ENCODE assay signal across 15 mouse cellular contexts in genomic region chr1:163386196-163386595, GRCm38 (mm10).
"Had no signal": no experiment of that assay in that cellular context is flagged by ENCODE, and none has a peak within 500 bp of the region (broad histone marks: within the 10 kb centered on the region; RNA-seq: fewer than 3 reads in every experiment).

No protein-coding gene starts in this region.

- H3K4me2 ChIP-seq: limb, embryonic 15.5 days; liver, embryonic 12.5 days; lung, embryonic 15.5 days; midbrain, embryonic 11.5 days; midbrain, embryonic 15.5 days; neural tube, embryonic 12.5 days had no signal

- H3K27ac ChIP-seq: kidney, postnatal 0 days; left cerebral cortex, adult 2 months; limb, embryonic 15.5 days; liver, embryonic 12.5 days; lung, embryonic 15.5 days; macrophage; midbrain, embryonic 15.5 days; neural tube, embryonic 12.5 days had no signal

- H3K4me3 ChIP-seq: left cerebral cortex, adult 2 months; limb, embryonic 15.5 days; liver, embryonic 12.5 days; lung, embryonic 15.5 days; megakaryocyte, embryonic 14.5 days; midbrain, embryonic 15.5 days; neural tube, embryonic 12.5 days had no signal

- H3K9ac ChIP-seq: limb, embryonic 15.5 days; liver, embryonic 12.5 days; lung, embryonic 15.5 days; midbrain, embryonic 15.5 days; neural tube, embryonic 12.5 days had no signal

- DNase-seq: kidney, postnatal 36 days; lung, postnatal 14 days; spleen, adult 18-20 months; thymus, adult 18-20 months; thymus, postnatal 14 days had no signal

- H3K4me1 ChIP-seq: limb, embryonic 15.5 days; lung, embryonic 15.5 days; midbrain, embryonic 15.5 days; neural tube, embryonic 12.5 days had no signal

- H3K9me3 ChIP-seq: limb, embryonic 15.5 days; liver, embryonic 12.5 days; lung, embryonic 15.5 days; megakaryocyte, embryonic 14.5 days; midbrain, embryonic 15.5 days; neural tube, embryonic 12.5 days had no signal

- ATAC-seq: liver, embryonic 12.5 days; midbrain, embryonic 15.5 days had no signal

- H3K27me3 ChIP-seq: limb, embryonic 15.5 days; liver, embryonic 12.5 days; lung, embryonic 15.5 days; megakaryocyte, embryonic 14.5 days; midbrain, embryonic 15.5 days; neural tube, embryonic 12.5 days had no signal
